Mouse (Mus musculus) ovary, postnatal 36 days (tissue): ENCODE measurements around the gene Dlg2.
A peak's percentile ranks its signal among the peaks of the same experiment; 100 is the strongest.

Source experiments
- DNase-seq: peaks from one replicate; pipeline ENCODE4 v3.0.0; 2022; ENCODE audit warnings: low spot score, mixed read lengths

Gene Dlg2

GRCm38 (mm10) chr7:90476313-90477245, at the start of gene Dlg2:
Gene Dlg2 (plus strand): TSS chr7:90476672.
- DNase-seq, result no peak

DNA sequence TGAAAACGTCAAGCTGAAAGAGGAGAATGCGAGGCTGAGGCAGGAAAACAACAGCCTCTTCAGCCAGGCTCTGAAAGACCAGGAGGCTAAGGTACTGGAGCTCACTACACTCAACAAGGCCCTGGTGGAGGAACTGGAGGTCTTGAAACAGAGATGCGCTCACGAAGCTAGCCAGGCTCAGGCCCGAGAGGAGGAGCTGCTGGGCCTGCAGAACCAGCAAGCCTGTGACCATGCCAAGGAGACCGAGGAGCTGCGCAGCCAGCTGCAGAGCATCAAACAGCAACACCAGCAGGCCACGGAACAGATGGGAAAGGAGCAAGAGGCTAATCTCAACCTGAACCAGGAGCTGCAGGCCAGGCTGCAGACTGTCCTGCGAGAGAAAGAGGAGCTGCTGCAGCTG, 49.5 kb upstream of the Dlg2 start:
- DNase-seq, result peak; percentile 14

- no peak for DNase-seq
These were observed 44.3 kb upstream of the Dlg2 start for GRCm38 (mm10) chr7:90432221-90432620.

DNA sequence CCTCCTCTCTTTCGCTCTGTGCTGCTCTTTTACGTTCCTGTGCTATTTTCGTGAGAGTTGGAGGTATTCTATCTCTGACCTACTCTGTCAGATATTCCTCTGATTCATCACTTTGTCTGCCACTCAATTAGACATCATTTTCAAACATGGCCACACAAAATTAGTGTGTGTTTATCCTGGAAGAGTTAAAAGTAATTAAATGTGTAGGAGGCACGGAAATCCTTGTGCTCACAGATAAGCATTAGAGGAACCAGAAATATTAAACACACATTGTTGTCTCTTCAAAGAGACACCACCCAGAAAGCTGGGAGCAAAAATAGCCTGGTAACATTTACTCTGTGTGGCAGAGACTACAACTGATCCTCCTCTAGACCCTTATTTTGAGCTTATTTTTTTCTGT, 36.4 kb upstream of the Dlg2 start:
- no peak for DNase-seq

DNA sequence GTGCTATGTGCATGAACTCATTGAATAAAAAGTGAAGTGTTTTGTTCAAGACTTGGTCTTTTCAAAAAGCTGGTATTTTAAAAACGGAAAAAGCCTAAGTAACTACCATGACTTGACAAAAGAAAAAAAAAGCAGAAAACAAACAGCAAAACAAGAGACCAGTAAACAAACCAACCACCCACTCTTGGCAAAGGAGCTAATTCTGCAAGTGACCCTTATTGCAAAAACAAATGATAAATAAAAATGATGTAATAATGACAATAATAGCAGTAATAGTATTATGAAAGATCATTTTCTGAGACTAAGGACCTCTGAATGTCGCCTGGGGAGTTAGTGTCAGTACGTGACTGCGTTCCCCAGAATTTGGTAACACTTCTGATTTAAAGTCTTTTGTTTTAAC, 34.4 kb upstream of the Dlg2 start:
- DNase-seq, result no peak

DNA sequence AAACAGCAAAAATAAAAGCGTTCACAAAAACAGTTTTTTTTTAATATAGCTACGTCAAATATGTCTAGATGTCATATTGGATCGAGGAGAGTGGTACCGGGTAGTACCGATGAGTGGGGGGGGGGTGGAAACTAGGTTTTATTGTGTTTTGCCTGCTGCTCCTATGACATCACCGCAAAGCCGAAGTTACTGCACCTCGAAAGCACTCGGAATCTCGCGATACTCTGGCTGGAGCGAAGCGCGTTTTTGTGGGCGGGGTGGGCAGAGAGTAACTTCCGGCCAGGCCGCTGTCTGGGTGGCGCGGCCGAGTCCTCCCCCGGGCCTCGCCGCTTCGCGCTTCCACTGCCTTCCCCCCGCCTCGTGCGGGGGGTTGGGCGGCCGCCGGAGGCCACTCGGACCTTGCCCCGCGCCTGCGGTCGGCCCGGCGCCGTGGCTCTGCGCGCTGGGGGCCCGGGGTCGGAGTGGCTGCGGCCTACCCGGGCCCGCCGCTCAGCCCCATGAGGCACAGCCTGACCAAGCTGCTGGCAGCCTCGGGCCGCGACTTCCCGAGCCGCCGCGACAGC, 33.9 kb upstream of the Dlg2 start, which contains the start of gene Crebzf:
TSS of gene Crebzf (plus strand) at position 212 of the 563 bp plus-strand sequence.
- DNase-seq, result peak; percentile 94

DNA sequence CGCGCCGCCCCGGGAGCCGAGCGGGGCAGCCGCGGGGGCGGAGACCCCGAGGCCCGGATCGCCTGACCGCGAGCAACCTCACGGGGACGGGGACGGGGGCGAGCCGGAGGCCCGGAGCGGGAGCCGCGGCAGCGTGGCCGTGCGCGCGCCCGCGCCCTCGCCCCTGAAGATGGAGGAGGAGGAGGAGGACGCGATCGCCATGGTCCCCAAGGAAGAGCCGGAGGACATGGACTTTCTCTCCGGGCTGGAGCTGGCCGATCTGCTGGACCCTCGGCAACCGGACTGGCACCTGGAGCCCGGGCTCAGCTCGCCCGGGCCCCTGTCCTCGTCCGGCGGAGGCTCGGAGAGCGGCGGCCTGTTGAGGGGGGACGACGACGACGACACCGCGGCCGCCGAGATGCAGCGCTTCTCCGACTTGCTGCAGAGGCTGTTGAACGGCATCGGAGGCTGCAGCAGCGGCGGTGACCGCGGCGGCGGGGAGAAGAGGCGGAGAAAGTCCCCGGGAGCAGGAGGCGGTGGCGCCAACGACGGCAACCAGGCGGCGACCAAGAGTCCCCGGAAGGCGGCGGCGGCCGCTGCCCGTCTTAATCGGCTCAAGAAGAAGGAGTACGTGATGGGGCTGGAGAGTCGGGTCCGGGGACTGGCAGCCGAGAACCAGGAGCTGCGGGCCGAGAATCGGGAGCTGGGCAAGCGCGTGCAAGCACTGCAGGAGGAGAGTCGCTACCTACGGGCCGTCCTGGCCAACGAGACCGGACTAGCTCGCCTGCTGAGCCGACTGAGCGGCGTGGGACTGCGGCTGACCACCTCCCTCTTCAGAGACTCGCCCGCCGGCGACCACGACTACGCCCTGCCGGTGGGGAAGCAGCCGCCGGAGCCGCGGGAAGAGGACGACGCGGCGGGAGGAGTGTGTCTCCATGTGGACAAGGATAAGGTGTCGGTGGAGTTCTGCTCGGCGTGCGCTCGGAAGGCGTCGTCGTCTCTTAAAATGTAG, 33.1 kb upstream of the Dlg2 start:
- peak; percentile 77 for DNase-seq

DNA sequence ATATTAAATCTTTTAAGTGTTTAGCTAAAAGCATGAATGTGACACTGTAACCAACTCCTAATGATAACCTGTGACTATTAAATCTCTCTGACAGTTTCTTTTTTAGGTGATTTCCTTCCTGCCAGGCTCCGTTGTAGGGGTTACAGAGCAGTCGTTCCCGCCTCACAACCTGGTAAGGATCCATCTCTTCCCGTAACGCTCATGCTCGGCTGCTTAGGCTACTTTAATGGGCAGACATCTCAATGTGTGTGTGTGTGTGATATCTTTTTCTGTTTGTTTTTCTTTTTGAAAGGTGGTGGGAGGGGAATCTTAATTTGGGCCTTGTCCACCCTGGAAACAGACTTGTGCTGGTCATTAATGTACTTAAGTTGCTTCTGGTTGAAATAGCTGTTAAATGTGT, 32.3 kb upstream of the Dlg2 start:
- DNase-seq, result no peak

DNA sequence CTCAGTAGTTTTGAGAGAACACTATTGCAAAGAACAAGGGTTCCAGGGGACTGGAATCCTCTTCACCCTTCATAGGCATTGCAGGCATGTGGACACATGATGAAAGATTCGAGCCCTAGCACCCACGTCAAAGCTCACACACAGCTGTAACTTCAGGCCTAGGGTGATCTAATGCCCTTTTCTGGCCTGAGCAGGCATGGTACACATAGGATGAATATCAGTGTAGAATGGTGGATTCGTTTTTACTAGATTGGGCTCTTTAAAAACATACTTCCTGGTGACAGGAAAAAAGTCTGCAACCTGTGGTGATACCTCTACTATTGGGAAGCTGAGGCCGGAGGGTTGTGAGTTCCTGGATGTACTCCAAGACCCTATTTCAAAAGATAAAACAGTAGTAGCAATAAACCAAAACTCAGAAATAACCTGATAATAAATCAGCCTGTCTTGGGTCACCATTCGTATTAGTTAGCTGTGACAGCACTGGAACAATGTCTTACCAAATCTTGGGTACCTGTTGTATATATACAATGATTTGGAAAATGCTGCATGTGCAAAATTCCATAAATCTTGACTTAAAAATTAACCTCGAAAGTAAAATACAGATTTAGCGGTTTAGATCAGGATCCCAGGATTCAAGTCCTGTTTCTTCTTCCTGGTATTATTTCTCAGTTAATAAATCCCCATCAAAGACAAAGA, 20.2 kb upstream of the Dlg2 start:
- no peak for DNase-seq

DNA sequence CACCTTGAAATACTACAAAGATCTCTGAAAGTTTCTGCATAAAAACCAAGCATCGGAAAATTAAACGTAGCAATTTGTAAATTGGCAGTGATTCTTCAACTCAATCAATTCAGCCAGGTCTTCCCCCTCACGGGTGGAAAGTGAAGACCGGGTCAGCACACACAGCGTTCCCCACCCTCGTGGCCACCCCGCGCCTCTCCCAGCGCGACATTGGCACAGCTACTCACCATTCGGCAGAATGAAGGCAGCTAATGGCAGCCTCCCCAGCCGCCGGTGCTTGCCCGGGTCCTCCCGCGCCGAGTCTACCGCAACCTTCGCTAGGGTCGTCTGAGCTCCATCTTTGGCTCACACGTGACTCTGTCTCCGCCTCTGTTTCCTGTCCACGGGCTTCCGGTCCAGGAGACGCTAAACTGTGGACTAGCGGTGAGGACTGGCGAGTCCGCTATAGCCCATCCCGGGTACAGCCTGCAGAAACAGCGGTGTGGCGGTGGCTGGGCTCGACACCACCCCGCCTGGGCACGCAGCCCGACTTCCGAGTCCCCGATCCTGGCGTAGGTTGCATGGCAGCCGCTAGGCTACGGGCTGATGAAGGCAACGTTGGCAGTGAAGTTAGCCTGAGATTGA, 19.5 kb upstream of the Dlg2 start, which contains the start of gene Tmem126a:
TSS of gene Tmem126a (minus strand) at position 385 of the 624 bp plus-strand sequence.
- DNase-seq, result peak; percentile 82

- peak; percentile 4 for DNase-seq
These were observed 19.0 kb upstream of the Dlg2 start for GRCm38 (mm10) chr7:90457517-90457916.

DNA sequence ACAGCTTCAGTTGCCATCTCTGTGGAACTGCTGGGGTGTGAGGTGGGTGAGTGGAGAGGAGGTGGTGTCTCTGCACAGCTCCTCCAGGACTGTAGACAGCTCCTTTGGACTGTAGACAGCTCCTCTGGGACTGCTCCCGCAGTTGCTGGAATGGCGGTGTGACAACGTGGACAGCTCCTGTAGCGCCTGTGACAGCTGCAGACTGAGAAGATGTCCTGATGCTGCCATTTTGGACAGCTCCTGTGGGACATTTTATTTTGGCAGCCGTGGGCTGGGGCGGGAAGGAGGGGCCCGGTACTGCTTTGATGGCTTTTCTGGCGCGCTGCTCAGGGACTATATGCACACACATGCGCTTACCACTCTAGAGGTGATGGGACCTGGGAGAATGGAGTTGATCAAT, 16.1 kb upstream of the Dlg2 start:
- peak; percentile 21 for DNase-seq

GRCm38 (mm10) chr7:90460930-90461329, 15.5 kb upstream of the Dlg2 start:
- DNase-seq, result peak; percentile 21

- DNase-seq, result no peak
These were observed 15.0 kb upstream of the Dlg2 start for GRCm38 (mm10) chr7:90461441-90461840.

GRCm38 (mm10) chr7:90473511-90473910, 3.0 kb upstream of the Dlg2 start:
- no peak for DNase-seq

DNA sequence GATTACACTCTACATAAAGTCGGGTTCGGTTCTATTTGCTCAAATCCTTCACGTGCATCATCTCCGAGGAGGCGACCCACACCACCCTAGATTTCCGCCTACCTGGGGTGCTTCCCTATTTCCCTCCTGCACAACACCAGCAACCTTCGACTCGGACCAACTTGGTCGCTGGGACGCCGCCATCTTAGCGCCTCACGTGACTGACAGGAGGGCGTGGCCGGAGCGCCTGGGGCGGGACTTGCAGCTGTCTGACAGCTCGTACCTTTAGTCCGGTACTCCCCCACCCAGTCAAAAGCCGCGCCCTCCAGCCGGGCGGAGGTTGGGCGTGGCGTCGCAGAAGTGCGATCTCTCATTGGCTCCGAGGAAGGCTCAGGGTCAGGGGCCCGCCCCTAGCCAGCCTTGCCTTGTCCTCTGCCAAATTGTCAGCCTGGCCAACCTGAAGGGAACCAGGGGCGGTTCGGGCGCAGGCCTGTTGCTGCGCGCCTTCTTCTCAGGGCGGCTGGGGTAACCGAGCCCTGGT, 619 bp upstream of the Dlg2 start, which contains the start of gene Tmem126b:
TSS of gene Tmem126b (minus strand) at position 209 of the 520 bp plus-strand sequence.
- DNase-seq, result peak; percentile 99

DNA sequence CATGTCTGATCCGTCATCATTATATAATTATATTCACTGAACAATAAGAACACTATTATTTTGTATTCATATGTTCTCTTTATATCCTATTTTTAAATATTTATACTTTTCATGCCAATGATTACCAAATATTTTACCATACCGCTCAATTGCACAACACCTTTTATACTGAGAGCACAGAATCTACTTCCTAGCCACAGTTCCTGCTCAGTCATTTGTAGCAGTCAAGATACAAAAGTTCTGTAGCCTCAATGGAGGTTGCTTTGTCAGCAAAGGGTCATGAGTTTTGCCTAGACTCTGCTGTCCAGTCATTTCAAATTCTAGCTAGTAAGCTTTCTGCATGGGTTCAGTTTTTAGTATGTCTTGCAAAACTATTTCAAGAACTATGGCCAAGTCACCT, 6.1 kb downstream of the Dlg2 start:
- DNase-seq, result no peak

- no peak for DNase-seq
These were observed 31.7 kb downstream of the Dlg2 start for GRCm38 (mm10) chr7:90508124-90508523.

GRCm38 (mm10) chr7:90512293-90512692, 35.8 kb downstream of the Dlg2 start:
- no peak for DNase-seq
